Mouse (Mus musculus) E14TG2a.4 (cell line): Measurements from ENCODE around the gene Man2c1.

Source experiments
- CTCF ChIP-seq: conservative IDR thresholded peaks from 2 replicates; pipeline ENCODE4 v1.5.1; 2014; ENCODE audit warnings: low read length
- NANOG ChIP-seq: IDR thresholded peaks from 2 replicates; pipeline ENCODE4 v1.6.1; 2014; ENCODE audit warnings: borderline replicate concordance, low read length, mixed read lengths

DNA sequence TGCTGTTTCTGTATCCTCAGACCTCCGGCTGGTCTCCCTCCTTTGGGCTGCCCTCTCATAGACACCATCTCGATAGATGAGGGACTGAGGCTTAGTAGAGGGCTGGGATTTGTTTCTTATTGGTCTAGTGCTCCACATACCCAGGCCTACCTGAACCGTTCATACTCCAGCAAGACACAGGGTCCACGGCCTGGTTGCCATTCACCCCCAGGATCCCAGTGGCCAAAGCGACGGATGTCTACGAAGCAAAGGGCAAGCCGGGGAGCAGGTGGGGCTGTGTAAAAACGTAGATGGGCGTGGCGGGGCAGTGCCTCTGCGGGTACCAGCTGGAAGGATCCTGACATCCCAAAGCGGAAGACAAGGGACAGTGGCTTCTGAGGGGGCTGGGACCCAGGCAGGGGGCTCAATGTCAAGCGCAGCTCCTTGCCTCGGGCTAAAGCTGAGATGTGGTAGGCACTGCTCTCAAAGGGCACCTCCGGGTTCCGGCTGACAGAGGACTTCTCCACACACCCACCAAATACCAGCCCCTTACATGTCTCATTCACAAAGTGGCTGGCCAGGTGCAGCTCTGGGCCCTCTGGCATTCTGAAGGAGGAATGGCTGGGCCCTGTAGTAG is 16.1 kb downstream of the Man2c1 start:
- TF ChIP-seq CTCF (no peak), NANOG (no peak)
